Mouse (Mus musculus): ENCODE results near the gene Gstm7. TPM values are rescaled to one million over a fixed set of nuclear protein-coding genes. Genes with fewer than 3 reads are reported as not detected.
"Not testable (repeated sequence)": the region's sequence is repeated elsewhere in the genome, so short reads cannot be mapped to it uniquely, and the experiment has no call there.

Gstm7 gene
- 100 to 1,000 TPM; 158 to 186 TPM for total RNA-seq (2021)
- 44.4 and 51.2 TPM in 2 replicates for polyA plus RNA-seq (2012; rRNA removed)
- long read RNA-seq, transcript Gstm7-201 (8 exons, 1,377 nt), result major isoform, 99 of 116 reads
- long read RNA-seq, partial matches to known transcripts, result 9 of 116 reads
- long read RNA-seq, other reads (novel, unspliced or antisense), result 7 of 116 reads

- DNase-seq, result peak; percentile 100
Measured at GRCm38 (mm10) chr3:107931670-107932069, at the start of gene Gstm7. TSS of gene Gstm7 (minus strand) at chr3:107931817.

GRCm38 (mm10) chr3:107981261-107981660 is 49.6 kb upstream of the Gstm7 start:
- no peak for DNase-seq

- DNase-seq, result no peak
Measured at GRCm38 (mm10) chr3:107977691-107978090, 46.1 kb upstream of the Gstm7 start.

DNA sequence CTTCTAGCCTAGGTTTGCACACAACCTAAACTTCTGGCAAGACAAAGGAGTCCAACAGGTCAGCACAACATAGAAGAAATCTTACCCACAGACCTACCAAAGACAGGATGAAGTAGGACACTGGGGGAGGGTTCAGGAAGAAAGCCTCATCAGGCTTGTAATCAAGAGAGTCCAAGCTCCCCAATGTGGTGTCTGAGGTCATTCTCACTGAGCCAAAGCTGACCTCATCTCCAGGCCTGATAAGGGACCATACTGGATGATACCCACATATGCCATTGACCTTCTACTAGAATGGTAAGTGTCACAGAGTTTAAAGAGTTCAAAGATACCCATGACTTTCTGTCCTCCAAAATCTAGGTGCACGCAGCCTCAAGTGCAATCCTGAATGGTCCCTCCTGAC is 42.6 kb upstream of the Gstm7 start:
- peak; percentile 43 for DNase-seq

DNA sequence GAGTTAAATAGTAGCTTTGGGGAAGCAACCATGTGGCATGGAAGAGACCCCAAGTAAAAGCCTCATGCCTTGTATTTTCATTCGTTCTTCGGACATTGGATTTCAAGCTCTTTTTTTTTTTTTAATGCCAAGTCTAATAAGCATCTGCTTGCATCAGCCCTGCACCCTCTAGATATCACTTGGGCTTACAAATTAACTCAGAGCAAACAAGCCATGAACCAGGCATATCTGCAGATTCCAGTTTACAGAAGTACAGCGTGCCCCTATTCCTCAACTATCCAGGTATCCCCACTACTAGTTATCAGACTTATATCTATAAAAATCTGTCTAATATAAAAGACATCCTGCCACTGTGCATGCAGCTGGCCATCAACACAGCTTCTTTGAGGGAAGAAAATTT is 40.5 kb upstream of the Gstm7 start:
- no peak for DNase-seq

GRCm38 (mm10) chr3:107971101-107971500 is 39.5 kb upstream of the Gstm7 start:
- not testable (repeated sequence) for DNase-seq

- peak; percentile 63 for DNase-seq
Measured at GRCm38 (mm10) chr3:107968724-107969395, 37.2 kb upstream of the Gstm7 start, which contains the start of gene Gstm3. TSS of gene Gstm3 (minus strand) at chr3:107969283.

GRCm38 (mm10) chr3:107966631-107967030 is 35.0 kb upstream of the Gstm7 start:
- no peak for DNase-seq

GRCm38 (mm10) chr3:107965592-107965991 is 34.0 kb upstream of the Gstm7 start:
- no peak for DNase-seq

- DNase-seq, result peak; percentile 42
Measured at GRCm38 (mm10) chr3:107964656-107965308, 33.2 kb upstream of the Gstm7 start.

DNA sequence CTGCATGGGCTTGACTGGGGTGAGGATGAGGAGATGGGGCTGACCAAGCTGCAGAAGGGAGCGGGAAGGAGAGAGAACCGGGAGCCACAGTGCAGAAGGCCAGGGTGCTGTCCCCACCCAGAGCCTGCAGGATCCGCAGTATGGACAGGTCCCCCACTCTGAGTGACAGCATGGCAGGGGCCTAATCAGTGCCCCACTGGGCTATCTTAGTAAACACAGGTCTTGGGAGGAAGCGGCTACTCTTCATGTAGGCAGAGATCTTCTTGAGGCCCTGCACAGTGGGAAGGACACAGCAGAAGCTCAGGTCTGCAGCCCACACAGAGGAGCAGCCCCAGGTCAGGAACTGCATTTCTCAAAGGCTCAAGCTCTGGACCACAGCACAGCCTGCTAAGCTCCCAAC is 32.4 kb upstream of the Gstm7 start:
- DNase-seq, result no peak

GRCm38 (mm10) chr3:107955260-107955659 is 23.6 kb upstream of the Gstm7 start:
- not testable (repeated sequence) for DNase-seq

DNA sequence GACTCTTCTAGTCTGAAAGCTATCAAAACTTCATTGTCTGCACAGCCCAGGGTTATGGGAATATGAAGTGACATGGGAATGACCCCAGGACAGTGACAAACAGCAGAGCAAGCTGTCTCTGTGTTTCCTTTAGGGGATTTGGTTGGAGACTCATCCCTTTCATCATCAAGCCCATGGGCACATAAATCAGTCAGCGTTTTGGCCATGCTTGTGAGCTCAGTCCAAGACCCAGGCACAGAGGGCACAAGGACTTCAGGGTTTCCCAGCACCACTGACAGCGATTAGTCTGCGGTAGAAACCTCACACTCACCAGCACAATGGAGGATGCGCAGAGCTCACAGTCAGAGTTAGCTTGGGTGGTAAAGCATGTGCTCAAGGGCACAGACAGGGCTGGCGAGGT is 22.3 kb upstream of the Gstm7 start:
- DNase-seq, result peak; percentile 82

DNA sequence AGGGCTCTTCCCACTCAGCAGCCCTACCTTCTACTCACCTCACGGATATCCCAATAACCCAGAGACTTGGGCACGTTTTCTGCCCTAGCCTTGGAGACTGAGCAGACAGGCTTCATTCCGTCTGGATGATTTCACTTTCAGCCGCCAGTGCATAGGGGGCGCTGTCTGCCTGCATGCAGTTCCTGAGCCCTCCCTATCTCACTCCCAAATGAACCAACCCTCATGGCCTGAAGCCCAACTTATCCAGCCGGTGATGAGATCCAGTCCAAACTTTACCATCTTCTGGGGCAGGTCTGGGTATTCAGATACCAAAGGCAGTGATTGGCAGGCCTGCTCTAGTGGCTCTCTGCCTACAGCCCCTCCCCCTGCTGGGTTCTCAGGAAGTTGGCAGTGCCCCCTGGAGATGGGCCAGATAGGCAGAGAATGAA is 21.7 kb upstream of the Gstm7 start:
- peak; percentile 90 for DNase-seq

GRCm38 (mm10) chr3:107950531-107950930 is 18.9 kb upstream of the Gstm7 start:
- no peak for DNase-seq

GRCm38 (mm10) chr3:107949461-107949860 is 17.8 kb upstream of the Gstm7 start:
- not testable (repeated sequence) for DNase-seq

DNA sequence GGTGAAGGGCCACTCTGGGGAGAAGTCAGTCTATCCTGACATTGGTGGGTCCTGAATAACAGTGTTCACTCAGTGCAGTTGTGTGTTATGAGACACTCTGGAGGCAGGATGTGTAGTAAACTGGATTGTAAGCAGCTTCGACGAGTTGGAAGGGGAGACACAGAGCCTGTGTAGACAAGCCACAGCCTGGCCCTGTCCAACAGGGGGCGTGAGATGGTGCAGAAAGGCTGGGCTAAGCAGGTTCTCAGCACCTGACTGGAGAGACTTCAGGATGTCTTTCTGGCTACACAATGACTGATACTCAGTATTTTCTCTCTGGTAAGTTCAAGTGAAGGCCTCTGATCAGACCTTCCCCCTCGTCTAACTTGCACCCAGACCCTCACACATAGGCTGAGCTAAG is 14.1 kb upstream of the Gstm7 start:
- no peak for DNase-seq

- DNase-seq, result no peak
Measured at GRCm38 (mm10) chr3:107943239-107943990, 11.8 kb upstream of the Gstm7 start, which contains the start of gene Gstm6. TSS of gene Gstm6 (minus strand) at chr3:107943749.

GRCm38 (mm10) chr3:107941261-107941660 is 9.6 kb upstream of the Gstm7 start:
- DNase-seq, result no peak

- DNase-seq, result no peak
Measured at GRCm38 (mm10) chr3:107940524-107940923, 8.9 kb upstream of the Gstm7 start.

GRCm38 (mm10) chr3:107939830-107940229 is 8.2 kb upstream of the Gstm7 start:
- no peak for DNase-seq

DNA sequence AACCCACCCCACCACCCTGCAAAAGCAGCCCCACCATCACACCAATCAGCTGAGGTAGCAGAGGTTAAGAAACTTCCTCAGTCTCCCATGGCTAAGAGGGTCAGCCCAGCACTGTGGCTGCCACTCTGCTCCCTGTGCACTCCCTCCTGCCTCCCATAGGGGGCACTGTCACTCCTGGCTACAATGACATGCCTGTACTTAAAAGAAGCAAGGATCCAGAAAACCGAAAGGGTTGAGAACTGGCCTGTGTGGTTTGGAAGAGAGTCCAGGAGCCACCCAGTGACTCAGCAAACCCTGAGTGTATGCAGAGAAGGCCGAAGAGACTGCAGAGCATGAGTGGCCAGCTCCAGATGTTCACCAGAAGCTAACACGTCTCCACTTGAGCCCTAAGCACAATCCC is 7.8 kb upstream of the Gstm7 start:
- peak; percentile 86 for DNase-seq
